Mouse (Mus musculus) liver, embryonic 12.5 days (tissue): ENCODE measurements around the gene Smim4. TPM values are rescaled to one million over a fixed set of nuclear protein-coding genes. Genes with fewer than 3 reads are reported as not detected.
A peak's percentile ranks its signal among the peaks of the same experiment; 100 is the strongest.

ENCODE experiments used
- ATAC-seq: fragments of 200-750 bp; cut with Nextera tagmentation; 2 replicates; pipeline ENCODE4 v1.8.0; 2017; ENCODE audit warnings: moderate number of reproducible peaks, mild to moderate bottlenecking, moderate library complexity
- H3K27ac ChIP-seq: fragments of 300-500 bp; sonication (generic); 2 replicates; pipeline ENCODE4 v1.5.1; 2016; ENCODE audit warnings: mild to moderate bottlenecking
- H3K27me3 ChIP-seq: fragments of 300-500 bp; sonication (generic); replicated peaks from 2 replicates; pipeline ENCODE4 v1.6.1; 2016; ENCODE audit warnings: mild to moderate bottlenecking, moderate library complexity
- H3K36me3 ChIP-seq: fragments of 300-500 bp; sonication (generic); 2 replicates; pipeline ENCODE4 v1.6.1; 2016; ENCODE audit warnings: mild to moderate bottlenecking, moderate library complexity
- H3K4me1 ChIP-seq: fragments of 300-500 bp; sonication (generic); 2 replicates; pipeline ENCODE4 v1.6.1; 2016
- H3K4me2 ChIP-seq: fragments of 300-500 bp; sonication (generic); 2 replicates; pipeline ENCODE4 v1.6.1; 2016; ENCODE audit warnings: mild to moderate bottlenecking, moderate library complexity
- H3K4me3 ChIP-seq: fragments of 300-500 bp; sonication (generic); 2 replicates; pipeline ENCODE4 v1.5.1; 2016; ENCODE audit warnings: mild to moderate bottlenecking, moderate library complexity
- H3K9ac ChIP-seq: fragments of 300-500 bp; sonication (generic); 2 replicates; pipeline ENCODE4 v1.6.1; 2016; ENCODE audit warnings: mild to moderate bottlenecking, moderate library complexity
- H3K9me3 ChIP-seq: fragments of 300-500 bp; sonication (generic); replicated peaks from 2 replicates; pipeline ENCODE4 v1.6.1; 2016; ENCODE audit warnings: mild to moderate bottlenecking, moderate library complexity
- WGBS: fragments of 180-500 bp; shearing (Covaris S2); methylation state at CpG from one replicate; pipeline ENCODE4 v1.1.7; 2016; ENCODE audit not compliant: insufficient replicate concordance; 5-methylcytosine and 5-hydroxymethylcytosine counted together
- polyA plus RNA-seq: library from polyadenylated mRNA; unstranded; fragments of >200 nt; fragmentation: Nextera tagmentation; extraction: Ambion mirVana; gene quantifications from 2 replicates; pipeline ENCODE4 v1.2.1, GENCODE M21; 2016

The Smim4 gene
- polyA plus RNA-seq, 1 experiment from 2014 or later: 95.4 TPM

- H3K4me1 ChIP-seq: peaks cover 22% of the 10 kb centered on the region
- no peak for ATAC-seq
- H3K36me3 ChIP-seq: peaks cover 91% of the 10 kb centered on the region
- no peak overlapping the region for H3K27ac ChIP-seq
- H3K9me3 ChIP-seq: no peaks in the 10 kb centered on the region
- H3K9ac ChIP-seq: no peak overlapping the region
- H3K27me3 ChIP-seq: no peaks in the 10 kb centered on the region
- H3K4me2 ChIP-seq: no peak overlapping the region
- H3K4me3 ChIP-seq: no peak overlapping the region
- WGBS: 91% methylated on average over 1 of the region's 1 CpGs
Measured at GRCm38 (mm10) chr14:31089918-31090317, 38.8 kb downstream of the Smim4 start.

- Histone ChIP-seq H3K4me3 (no peak overlapping the region), H3K27ac (no peak overlapping the region), H3K4me1 (peaks cover 11% of the 10 kb centered on the region), H3K36me3 (peaks cover 87% of the 10 kb centered on the region), H3K9ac (no peak overlapping the region), H3K4me2 (no peak overlapping the region), H3K9me3 (no peaks in the 10 kb centered on the region), H3K27me3 (no peaks in the 10 kb centered on the region)
- no peak for ATAC-seq
- WGBS: 93% methylated on average over 2 of the region's 2 CpGs
Measured at GRCm38 (mm10) chr14:31088515-31088914, 40.2 kb downstream of the Smim4 start.

GRCm38 (mm10) chr14:31087433-31087832, 41.3 kb downstream of the Smim4 start:
- ATAC-seq: no peak
- 78% methylated on average over 6 of the region's 6 CpGs for WGBS

GRCm38 (mm10) chr14:31081147-31081546, 47.6 kb downstream of the Smim4 start:
- H3K27ac ChIP-seq: peak overlapping the region; percentile 68
- H3K4me3 ChIP-seq: no peak overlapping the region
- peaks cover 33% of the 10 kb centered on the region for H3K4me1 ChIP-seq
- ATAC-seq: no peak
- H3K4me2 ChIP-seq: 0 out of 2 replicates have a peak overlapping the region, but pooled peaks have one; percentile 29
- no peaks in the 10 kb centered on the region for H3K27me3 ChIP-seq
- no peak overlapping the region for H3K9ac ChIP-seq
- H3K36me3 ChIP-seq: peaks cover 75% of the 10 kb centered on the region
- no peaks in the 10 kb centered on the region for H3K9me3 ChIP-seq

More at GRCm38 (mm10) chr14:31087433-31087832, 41.3 kb downstream of the Smim4 start:
- Histone ChIP-seq H3K9ac (no peak overlapping the region), H3K36me3 (peaks cover 87% of the 10 kb centered on the region), H3K4me1 (peaks cover 1% of the 10 kb centered on the region; the same call in 1 of the 2 replicates), H3K9me3 (no peaks in the 10 kb centered on the region), H3K27ac (no peak overlapping the region), H3K27me3 (no peaks in the 10 kb centered on the region), H3K4me2 (no peak overlapping the region), H3K4me3 (no peak overlapping the region)

GRCm38 (mm10) chr14:31079313-31080028, 49.3 kb downstream of the Smim4 start:
- Histone ChIP-seq H3K4me3 (no peak overlapping the region), H3K4me2 (peak overlapping the region; percentile 57), H3K9me3 (no peaks in the 10 kb centered on the region), H3K4me1 (peaks cover 33% of the 10 kb centered on the region), H3K27ac (peak overlapping the region; percentile 86), H3K27me3 (no peaks in the 10 kb centered on the region), H3K9ac (peak overlapping the region; percentile 52), H3K36me3 (peaks cover 78% of the 10 kb centered on the region)
- WGBS: 56% methylated on average over 3 of the region's 3 CpGs
- peak; percentile 75 for ATAC-seq

GRCm38 (mm10) chr14:31078597-31079208, 50.1 kb downstream of the Smim4 start:
- Histone ChIP-seq H3K9ac (peak overlapping the region; percentile 52), H3K4me2 (peak overlapping the region; percentile 57)

GRCm38 (mm10) chr14:31069086-31069733, 59.5 kb downstream of the Smim4 start:
- H3K9me3 ChIP-seq: no peaks in the 10 kb centered on the region
- peaks cover 89% of the 10 kb centered on the region for H3K36me3 ChIP-seq
- ATAC-seq: no peak

More at GRCm38 (mm10) chr14:31078597-31079208, 50.1 kb downstream of the Smim4 start:
- no peak overlapping the region for H3K4me3 ChIP-seq
- H3K27ac ChIP-seq: peak overlapping the region; percentile 86
- peak; percentile 59 for ATAC-seq
- WGBS: 90% methylated on average over 3 of the region's 3 CpGs
- no peaks in the 10 kb centered on the region for H3K9me3 ChIP-seq
- peaks cover 33% of the 10 kb centered on the region for H3K4me1 ChIP-seq
- peaks cover 85% of the 10 kb centered on the region for H3K36me3 ChIP-seq
- no peaks in the 10 kb centered on the region for H3K27me3 ChIP-seq

GRCm38 (mm10) chr14:31062277-31062676, 66.5 kb downstream of the Smim4 start:
- H3K9me3 ChIP-seq: no peaks in the 10 kb centered on the region
- H3K4me2 ChIP-seq: no peak overlapping the region
- H3K27ac ChIP-seq: no peak overlapping the region
- H3K36me3 ChIP-seq: peaks cover 88% of the 10 kb centered on the region
- ATAC-seq: no peak
- H3K27me3 ChIP-seq: no peaks in the 10 kb centered on the region
- no peaks in the 10 kb centered on the region for H3K4me1 ChIP-seq
- 57% methylated on average over 1 of the region's 1 CpGs for WGBS
- H3K9ac ChIP-seq: no peak overlapping the region
- no peak overlapping the region for H3K4me3 ChIP-seq

More at GRCm38 (mm10) chr14:31069086-31069733, 59.5 kb downstream of the Smim4 start:
- H3K27me3 ChIP-seq: no peaks in the 10 kb centered on the region
- H3K4me2 ChIP-seq: no peak overlapping the region
- H3K27ac ChIP-seq: 0 out of 2 replicates have a peak overlapping the region, but pooled peaks have one; percentile 20
- H3K4me1 ChIP-seq: no peaks in the 10 kb centered on the region
- no peak overlapping the region for H3K4me3 ChIP-seq
- WGBS: 92% methylated on average over 4 of the region's 4 CpGs
- H3K9ac ChIP-seq: no peak overlapping the region

GRCm38 (mm10) chr14:31045817-31046216, 82.9 kb downstream of the Smim4 start:
- ATAC-seq: peak; percentile 100
- Histone ChIP-seq H3K4me1 (peaks cover 27% of the 10 kb centered on the region), H3K27me3 (no peaks in the 10 kb centered on the region), H3K4me2 (peak overlapping the region; percentile 47), H3K9me3 (no peaks in the 10 kb centered on the region), H3K9ac (no peak overlapping the region), H3K27ac (peak overlapping the region; percentile 95), H3K4me3 (no peak overlapping the region), H3K36me3 (peaks cover 77% of the 10 kb centered on the region)
- 39% methylated on average over 1 of the region's 1 CpGs for WGBS

GRCm38 (mm10) chr14:31045296-31045695, 83.5 kb downstream of the Smim4 start:
- peak overlapping the region; percentile 95 for H3K27ac ChIP-seq
- H3K4me2 ChIP-seq: peak overlapping the region; percentile 47
- H3K9ac ChIP-seq: peak overlapping the region; percentile 50; the same call in 1 of the 2 replicates
- peaks cover 76% of the 10 kb centered on the region for H3K36me3 ChIP-seq
- H3K9me3 ChIP-seq: no peaks in the 10 kb centered on the region
- no peaks in the 10 kb centered on the region for H3K27me3 ChIP-seq
- H3K4me3 ChIP-seq: no peak overlapping the region
- peak; percentile 52 for ATAC-seq
- H3K4me1 ChIP-seq: peaks cover 27% of the 10 kb centered on the region
- WGBS: 60% methylated on average over 5 of the region's 5 CpGs
